Mouse (Mus musculus): ENCODE data around the gene Dhx34. TPM values are rescaled to one million over a fixed set of nuclear protein-coding genes. Genes with fewer than 3 reads are reported as not detected.

The Dhx34 gene
- polyA plus RNA-seq, 1 experiment from 2014 or later, result 17.3 TPM

GRCm38 (mm10) chr7:16172141-16172581 lies 49.7 kb downstream of the Dhx34 start:
- Histone ChIP-seq H3K4me3 (ENCODE audit: low read depth, low read length) (no peak overlapping the region), H3K4me1 (replicated peaks; ENCODE audit: control insufficient read depth, insufficient read depth, low read length) (peaks cover 24% of the 10 kb centered on the region), H3K36me3 (ENCODE audit: control insufficient read depth, insufficient read depth, low read length) (no peaks in the 10 kb centered on the region), H3K4me2 (ENCODE audit: low read length) (no peak overlapping the region), H3K9me3 (ENCODE audit: control insufficient read depth, low read length) (0 out of 2 replicates have a peak, but pooled peaks cover 3% of the 10 kb centered on the region), H3K27me3 (replicated peaks; ENCODE audit: control insufficient read depth, insufficient read depth, low read length) (no peaks in the 10 kb centered on the region), H3K9ac (ENCODE audit: low read length) (no peak overlapping the region), H3K27ac (ENCODE audit: low read depth) (no peak overlapping the region)
- DNase-seq (ENCODE audit: low spot score) (no peak), ATAC-seq (replicated peaks; ENCODE audit: low FRiP score, low TSS enrichment, low read depth) (no peak)
- WGBS, result 10% methylated on average over 1 of the region's 1 CpGs

GRCm38 (mm10) chr7:16162036-16162435 lies 59.8 kb downstream of the Dhx34 start:
- H3K36me3 ChIP-seq (ENCODE audit: control insufficient read depth, insufficient read depth, low read length), result no peaks in the 10 kb centered on the region
- no peak overlapping the region for H3K27ac ChIP-seq (ENCODE audit: low read depth)
- ATAC-seq (replicated peaks; ENCODE audit: low FRiP score, low TSS enrichment, low read depth) (no peak), DNase-seq (ENCODE audit: low spot score) (no peak)
- 71% methylated on average over 7 of the region's 7 CpGs for WGBS
- no peak overlapping the region for H3K4me3 ChIP-seq (ENCODE audit: low read depth, low read length)
- H3K9ac ChIP-seq (ENCODE audit: low read length), result no peak overlapping the region
- no peak overlapping the region for H3K4me2 ChIP-seq (ENCODE audit: low read length)
- no peaks in the 10 kb centered on the region for H3K4me1 ChIP-seq (replicated peaks; ENCODE audit: control insufficient read depth, insufficient read depth, low read length)
- 0 out of 2 replicates have a peak, but pooled peaks cover 3% of the 10 kb centered on the region for H3K9me3 ChIP-seq (ENCODE audit: control insufficient read depth, low read length)
- H3K27me3 ChIP-seq (replicated peaks; ENCODE audit: control insufficient read depth, insufficient read depth, low read length), result peaks cover 22% of the 10 kb centered on the region

DNA sequence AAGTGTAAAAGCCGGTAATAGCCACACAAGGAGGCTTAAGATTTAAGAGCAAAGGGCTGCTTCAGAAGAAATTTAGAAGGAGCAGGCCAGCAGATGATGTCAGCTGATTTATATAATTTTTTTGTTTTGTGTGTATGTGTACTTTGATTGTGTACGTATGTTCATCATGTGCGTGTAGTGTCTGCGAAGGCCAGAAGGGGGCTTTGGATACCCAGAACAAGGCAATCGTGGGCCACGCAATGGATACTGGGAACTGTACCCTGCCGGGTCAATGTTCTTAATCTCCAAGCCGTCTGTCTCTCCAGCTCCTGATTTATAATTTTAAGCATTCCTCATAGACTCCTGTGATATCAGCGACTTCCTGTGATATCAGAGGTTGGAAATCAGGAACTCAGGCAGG lies 60.5 kb downstream of the Dhx34 start:
- no peak for DNase-seq (ENCODE audit: low spot score)
- no peak overlapping the region for H3K4me2 ChIP-seq (ENCODE audit: low read length)
- no peak for ATAC-seq (replicated peaks; ENCODE audit: low FRiP score, low TSS enrichment, low read depth)
- H3K27me3 ChIP-seq (replicated peaks; ENCODE audit: control insufficient read depth, insufficient read depth, low read length), result peaks cover 22% of the 10 kb centered on the region
- no peaks in the 10 kb centered on the region for H3K36me3 ChIP-seq (ENCODE audit: control insufficient read depth, insufficient read depth, low read length)
- H3K9me3 ChIP-seq (ENCODE audit: control insufficient read depth, low read length), result 0 out of 2 replicates have a peak, but pooled peaks cover 3% of the 10 kb centered on the region
- H3K9ac ChIP-seq (ENCODE audit: low read length), result no peak overlapping the region
- WGBS, result 88% methylated on average over 9 of the region's 9 CpGs
- H3K4me3 ChIP-seq (ENCODE audit: low read depth, low read length), result no peak overlapping the region
- H3K4me1 ChIP-seq (replicated peaks; ENCODE audit: control insufficient read depth, insufficient read depth, low read length), result no peaks in the 10 kb centered on the region
- H3K27ac ChIP-seq (ENCODE audit: low read depth), result no peak overlapping the region

GRCm38 (mm10) chr7:16160702-16161101 lies 61.1 kb downstream of the Dhx34 start:
- no peak overlapping the region for H3K4me2 ChIP-seq (ENCODE audit: low read length)
- WGBS, result 78% methylated on average over 3 of the region's 3 CpGs

GRCm38 (mm10) chr7:16158735-16159134 lies 63.1 kb downstream of the Dhx34 start:
- no peaks in the 10 kb centered on the region for H3K36me3 ChIP-seq (ENCODE audit: control insufficient read depth, insufficient read depth, low read length)
- H3K9ac ChIP-seq (ENCODE audit: low read length), result no peak overlapping the region
- DNase-seq (ENCODE audit: low spot score) (no peak), ATAC-seq (replicated peaks; ENCODE audit: low FRiP score, low TSS enrichment, low read depth) (no peak; the same call in 1 of the 2 replicates)
- H3K27ac ChIP-seq (ENCODE audit: low read depth), result no peak overlapping the region
- H3K4me3 ChIP-seq (ENCODE audit: low read depth, low read length), result no peak overlapping the region
- no peaks in the 10 kb centered on the region for H3K4me1 ChIP-seq (replicated peaks; ENCODE audit: control insufficient read depth, insufficient read depth, low read length)
- H3K9me3 ChIP-seq (ENCODE audit: control insufficient read depth, low read length), result 0 out of 2 replicates have a peak, but pooled peaks cover 3% of the 10 kb centered on the region
- H3K4me2 ChIP-seq (ENCODE audit: low read length), result peak overlapping the region; percentile 34
- H3K27me3 ChIP-seq (replicated peaks; ENCODE audit: control insufficient read depth, insufficient read depth, low read length), result peaks cover 22% of the 10 kb centered on the region
- 9% methylated on average over 39 of the region's 39 CpGs for WGBS

More at GRCm38 (mm10) chr7:16160702-16161101, 61.1 kb downstream of the Dhx34 start:
- H3K4me1 ChIP-seq (replicated peaks; ENCODE audit: control insufficient read depth, insufficient read depth, low read length), result no peaks in the 10 kb centered on the region
- no peak overlapping the region for H3K27ac ChIP-seq (ENCODE audit: low read depth)
- H3K27me3 ChIP-seq (replicated peaks; ENCODE audit: control insufficient read depth, insufficient read depth, low read length), result peaks cover 22% of the 10 kb centered on the region
- H3K36me3 ChIP-seq (ENCODE audit: control insufficient read depth, insufficient read depth, low read length), result no peaks in the 10 kb centered on the region
- no peak for ATAC-seq (replicated peaks; ENCODE audit: low FRiP score, low TSS enrichment, low read depth)
- no peak overlapping the region for H3K4me3 ChIP-seq (ENCODE audit: low read depth, low read length)
- DNase-seq (ENCODE audit: low spot score), result no peak
- H3K9me3 ChIP-seq (ENCODE audit: control insufficient read depth, low read length), result 0 out of 2 replicates have a peak, but pooled peaks cover 3% of the 10 kb centered on the region
- no peak overlapping the region for H3K9ac ChIP-seq (ENCODE audit: low read length)

DNA sequence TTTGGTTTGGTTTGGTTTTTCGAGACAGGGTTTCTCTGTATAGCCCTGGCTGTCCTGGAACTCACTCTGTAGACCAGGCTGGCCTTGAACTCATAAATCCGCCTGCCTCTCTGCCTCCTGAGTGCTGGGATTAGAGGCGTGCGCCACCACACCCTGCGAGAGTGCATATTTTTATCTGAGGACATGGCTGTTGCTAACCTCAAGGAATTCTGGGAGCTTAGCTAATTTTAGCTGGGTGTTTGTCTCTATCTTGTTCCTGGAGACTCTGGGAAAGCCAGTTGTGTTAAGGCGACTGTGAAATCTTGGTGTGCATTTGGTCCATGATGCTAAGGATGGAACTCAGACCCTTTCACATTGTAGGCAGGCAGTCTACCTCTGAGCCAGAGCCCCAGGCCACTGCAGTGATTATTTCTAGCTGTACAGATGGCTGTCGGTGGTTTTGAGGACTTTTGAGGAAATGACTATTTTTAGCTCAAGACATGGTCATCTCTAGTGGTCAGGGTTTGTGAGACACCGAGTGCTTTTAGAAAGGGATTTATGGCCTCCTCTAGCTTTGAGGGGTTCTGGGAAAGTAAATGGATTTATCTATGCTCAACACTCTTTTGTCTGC lies 65.6 kb downstream of the Dhx34 start:
- ATAC-seq (replicated peaks; ENCODE audit: low FRiP score, low TSS enrichment, low read depth) (no peak), DNase-seq (ENCODE audit: low spot score) (no peak)
- Histone ChIP-seq H3K36me3 (ENCODE audit: control insufficient read depth, insufficient read depth, low read length) (no peaks in the 10 kb centered on the region), H3K4me3 (ENCODE audit: low read depth, low read length) (no peak overlapping the region), H3K27ac (ENCODE audit: low read depth) (no peak overlapping the region), H3K4me1 (replicated peaks; ENCODE audit: control insufficient read depth, insufficient read depth, low read length) (no peaks in the 10 kb centered on the region), H3K9me3 (ENCODE audit: control insufficient read depth, low read length) (0 out of 2 replicates have a peak, but pooled peaks cover under 1% of the 10 kb centered on the region), H3K4me2 (ENCODE audit: low read length) (no peak overlapping the region), H3K9ac (ENCODE audit: low read length) (no peak overlapping the region), H3K27me3 (replicated peaks; ENCODE audit: control insufficient read depth, insufficient read depth, low read length) (peaks cover 22% of the 10 kb centered on the region)
- 71% methylated on average over 8 of the region's 8 CpGs for WGBS

DNA sequence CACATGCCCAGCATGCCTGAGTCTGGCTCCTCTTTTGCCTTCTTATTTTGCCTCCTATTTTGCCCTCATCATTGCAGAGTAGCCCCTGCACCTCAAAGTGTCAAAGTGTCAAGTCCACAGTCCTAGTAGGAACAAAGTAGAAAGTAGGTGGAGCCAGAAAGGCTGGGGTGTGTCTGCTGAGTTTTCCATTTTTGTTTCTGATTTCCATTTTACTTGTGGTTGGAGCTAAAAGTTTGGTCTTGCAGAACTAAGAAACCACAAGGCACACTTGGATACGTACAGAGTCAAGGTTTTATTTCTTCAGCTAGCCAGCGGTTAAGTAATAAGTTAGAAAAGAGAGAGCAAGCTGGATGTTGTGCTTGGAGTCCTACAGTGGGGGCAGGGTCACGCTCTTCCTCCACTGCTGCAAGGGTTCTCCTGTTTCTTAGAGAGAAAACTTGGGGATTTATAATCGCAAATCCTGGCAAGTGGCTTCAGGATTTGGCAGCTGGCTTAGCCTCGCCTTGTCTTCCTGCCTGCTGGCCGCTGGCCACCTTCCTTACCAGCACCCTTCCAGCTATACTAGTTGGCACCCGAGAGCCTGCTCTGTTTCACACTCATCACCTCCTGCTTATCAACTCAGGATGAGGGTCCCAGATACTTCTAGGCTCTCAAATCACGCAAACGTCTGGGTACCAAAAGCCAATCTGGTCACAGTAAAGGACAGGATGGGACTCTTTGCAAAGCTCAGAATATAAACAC lies 66.5 kb downstream of the Dhx34 start:
- Histone ChIP-seq H3K4me2 (ENCODE audit: low read length) (no peak overlapping the region), H3K27me3 (replicated peaks; ENCODE audit: control insufficient read depth, insufficient read depth, low read length) (peaks cover 22% of the 10 kb centered on the region), H3K9ac (ENCODE audit: low read length) (no peak overlapping the region), H3K27ac (ENCODE audit: low read depth) (no peak overlapping the region), H3K9me3 (ENCODE audit: control insufficient read depth, low read length) (no peaks in the 10 kb centered on the region), H3K4me1 (replicated peaks; ENCODE audit: control insufficient read depth, insufficient read depth, low read length) (no peaks in the 10 kb centered on the region), H3K4me3 (ENCODE audit: low read depth, low read length) (no peak overlapping the region), H3K36me3 (ENCODE audit: control insufficient read depth, insufficient read depth, low read length) (no peaks in the 10 kb centered on the region)
- DNase-seq (ENCODE audit: low spot score) (no peak), ATAC-seq (replicated peaks; ENCODE audit: low FRiP score, low TSS enrichment, low read depth) (no peak)
- WGBS, result 60% methylated on average over 9 of the region's 9 CpGs

- Histone ChIP-seq H3K27ac (ENCODE audit: low read depth) (no peak overlapping the region), H3K36me3 (ENCODE audit: control insufficient read depth, insufficient read depth, low read length) (no peaks in the 10 kb centered on the region), H3K9me3 (ENCODE audit: control insufficient read depth, low read length) (no peaks in the 10 kb centered on the region), H3K9ac (ENCODE audit: low read length) (no peak overlapping the region), H3K27me3 (replicated peaks; ENCODE audit: control insufficient read depth, insufficient read depth, low read length) (peaks cover 9% of the 10 kb centered on the region), H3K4me3 (ENCODE audit: low read depth, low read length) (no peak overlapping the region), H3K4me2 (ENCODE audit: low read length) (no peak overlapping the region), H3K4me1 (replicated peaks; ENCODE audit: control insufficient read depth, insufficient read depth, low read length) (no peaks in the 10 kb centered on the region)
- WGBS, result 15% methylated on average over 10 of the region's 10 CpGs
- ATAC-seq (replicated peaks; ENCODE audit: low FRiP score, low TSS enrichment, low read depth), result peak; percentile 75
- DNase-seq (ENCODE audit: low spot score), result peak; percentile 77
Measured at GRCm38 (mm10) chr7:16153522-16153921, 68.3 kb downstream of the Dhx34 start.

Data from intestine, embryonic 14.5 days (tissue).